30 mouse cellular contexts compared by ENCODE assay signal in genomic region chr11:46282612-46283011, GRCm38 (mm10). TPM values are rescaled to one million over a fixed set of nuclear protein-coding genes. Genes with fewer than 3 reads are reported as not detected.
"Had no signal": no experiment of that assay in that cellular context is flagged by ENCODE, and none has a peak within 500 bp of the region (broad histone marks: within the 10 kb centered on the region; RNA-seq: fewer than 3 reads in every experiment).

No protein-coding gene starts in this region.

- DNase-seq: gastrocnemius, adult 2 months; gastrocnemius, postnatal 14 days; gastrocnemius, postnatal 36 days; heart, adult 11 months; heart, adult 2 months; heart, postnatal 14 days; heart, postnatal 36 days; kidney, adult 11 months; kidney, adult 2 months; kidney, adult 9 months; kidney, postnatal 14 days; kidney, postnatal 36 days; liver; liver, embryonic 13.5 days had no signal

- ATAC-seq: hindbrain, postnatal 0 days; intestine, embryonic 16.5 days had no signal

- H3K27ac ChIP-seq: gastrocnemius, adult 2 months; heart, adult 2 months; heart, embryonic 13.5 days; heart, embryonic 15.5 days; hindbrain, embryonic 13.5 days; hindbrain, embryonic 15.5 days; hindbrain, postnatal 0 days; kidney, embryonic 15.5 days; kidney, postnatal 0 days; limb, embryonic 10.5 days; limb, embryonic 12.5 days; liver, embryonic 13.5 days had no signal

- H3K36me3 ChIP-seq: heart, embryonic 13.5 days; heart, embryonic 15.5 days; liver, embryonic 13.5 days had no signal

- H3K4me3 ChIP-seq: gastrocnemius, adult 2 months; heart, adult 2 months; heart, embryonic 13.5 days; heart, embryonic 15.5 days; hindbrain, embryonic 13.5 days; hindbrain, embryonic 15.5 days; kidney, embryonic 15.5 days; layer of hippocampus, adult 2 months; left cerebral cortex, adult 2 months; limb, embryonic 10.5 days; limb, embryonic 12.5 days; liver, embryonic 13.5 days had no signal

RNA-seq across cellular contexts. Expression of gene Fndc9, which starts 47.3 kb away (rescaled TPM):
- total RNA-seq: gastrocnemius, adult 2 months; gastrocnemius, postnatal 14 days; gastrocnemius, postnatal 36 days; heart, adult 2 months; heart, postnatal 14 days; heart, postnatal 36 days; hematopoietic stem cell, adult 5-6 weeks had no signal
- polyA plus RNA-seq: heart, adult 2 months; heart, embryonic 11.5 days; heart, embryonic 15.5 days; heart, postnatal 0 days; kidney, adult 2 months; liver, embryonic 11.5 days had no signal
